Mouse (Mus musculus): ENCODE data around the gene Rassf5.

The Rassf5 gene

DNA sequence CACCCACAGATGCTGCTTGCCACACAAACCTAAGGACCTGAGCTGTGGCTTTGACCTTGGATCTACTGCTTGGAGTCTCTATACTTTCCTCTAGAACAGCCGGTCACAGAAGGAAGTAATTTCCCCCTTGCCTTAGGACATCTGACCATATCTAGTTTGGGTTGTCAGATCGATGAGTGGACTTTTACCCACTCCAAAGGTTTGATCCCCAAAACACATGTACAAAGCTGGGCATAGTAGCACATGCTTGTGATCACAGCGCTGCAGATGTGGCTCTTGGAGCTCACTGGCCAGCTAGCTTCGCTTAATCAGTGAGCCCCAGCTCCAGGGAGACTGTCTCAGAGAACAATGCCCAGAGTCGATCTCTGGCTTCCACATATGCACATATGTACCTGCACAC lies 37.0 kb downstream of the Rassf5 start:
- DNase-seq (ENCODE audit: low read depth): no peak

DNA sequence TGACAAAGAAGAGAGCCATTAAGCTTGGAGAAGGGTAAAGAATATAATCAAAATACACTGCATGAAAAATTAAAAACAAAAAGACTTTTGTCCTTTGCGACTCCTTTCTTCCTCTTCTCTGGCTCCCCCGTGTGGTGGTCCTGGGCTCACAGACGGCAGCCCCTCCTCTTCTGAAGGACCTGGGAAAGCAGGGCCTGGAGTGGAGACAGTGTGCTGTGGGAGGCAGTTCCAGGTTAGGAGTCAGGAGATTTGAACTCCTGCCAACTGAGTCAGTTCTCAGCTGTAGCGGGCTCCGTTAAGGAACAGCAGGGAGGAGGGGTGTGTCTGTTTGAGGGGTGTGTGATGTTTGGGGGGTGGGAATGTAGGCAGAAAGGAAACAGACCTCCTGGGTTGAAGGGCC lies 37.5 kb downstream of the Rassf5 start:
- peak; percentile 56 for DNase-seq (ENCODE audit: low read depth)

DNA sequence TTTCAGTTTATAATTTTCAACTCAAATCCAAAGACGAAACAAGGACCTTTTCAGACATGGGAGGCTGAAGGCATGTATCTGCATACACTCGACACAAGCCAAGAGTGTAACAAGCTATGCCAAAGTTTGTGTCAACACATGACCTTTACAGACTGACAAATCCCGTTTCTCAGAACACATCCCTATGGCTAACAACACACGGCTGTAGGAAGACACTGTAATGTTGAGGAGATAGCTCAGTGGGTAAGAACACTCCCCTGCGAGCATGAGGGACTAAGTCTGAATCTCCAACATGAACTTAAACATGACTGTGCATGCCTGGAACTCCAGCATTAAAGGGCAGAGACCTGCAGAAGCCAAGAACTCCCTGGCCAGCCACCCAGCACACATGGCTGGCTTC lies 38.7 kb downstream of the Rassf5 start:
- DNase-seq (ENCODE audit: low read depth): no peak

- no peak for DNase-seq (ENCODE audit: low read depth)
Observed at GRCm38 (mm10) chr1:131204461-131204860, 40.6 kb downstream of the Rassf5 start.

DNA sequence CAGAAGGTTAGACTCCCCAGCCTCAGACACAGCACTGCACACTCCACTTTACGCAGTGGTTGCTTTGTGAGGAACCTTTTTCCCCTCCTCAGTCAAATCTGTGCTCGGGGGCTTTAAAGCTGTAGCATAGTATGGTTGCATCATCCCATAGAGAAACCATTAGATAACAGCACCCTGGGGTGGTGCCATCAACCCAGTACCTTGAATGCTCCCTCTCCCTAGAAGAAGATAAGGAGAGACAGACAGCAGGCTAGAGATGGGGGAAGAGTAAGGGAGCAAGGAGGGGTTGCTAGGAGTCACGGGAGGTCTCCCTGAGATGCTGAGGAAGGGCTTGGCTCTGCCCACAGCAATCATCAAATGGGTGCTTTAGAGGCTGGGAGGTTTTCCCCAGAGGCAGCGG lies 43.7 kb downstream of the Rassf5 start:
- DNase-seq (ENCODE audit: low read depth): no peak

- DNase-seq (ENCODE audit: low read depth): no peak
Observed at GRCm38 (mm10) chr1:131200588-131200987, 44.5 kb downstream of the Rassf5 start.

GRCm38 (mm10) chr1:131199976-131200375 lies 45.1 kb downstream of the Rassf5 start:
- peak; percentile 74 for DNase-seq (ENCODE audit: low read depth)

DNA sequence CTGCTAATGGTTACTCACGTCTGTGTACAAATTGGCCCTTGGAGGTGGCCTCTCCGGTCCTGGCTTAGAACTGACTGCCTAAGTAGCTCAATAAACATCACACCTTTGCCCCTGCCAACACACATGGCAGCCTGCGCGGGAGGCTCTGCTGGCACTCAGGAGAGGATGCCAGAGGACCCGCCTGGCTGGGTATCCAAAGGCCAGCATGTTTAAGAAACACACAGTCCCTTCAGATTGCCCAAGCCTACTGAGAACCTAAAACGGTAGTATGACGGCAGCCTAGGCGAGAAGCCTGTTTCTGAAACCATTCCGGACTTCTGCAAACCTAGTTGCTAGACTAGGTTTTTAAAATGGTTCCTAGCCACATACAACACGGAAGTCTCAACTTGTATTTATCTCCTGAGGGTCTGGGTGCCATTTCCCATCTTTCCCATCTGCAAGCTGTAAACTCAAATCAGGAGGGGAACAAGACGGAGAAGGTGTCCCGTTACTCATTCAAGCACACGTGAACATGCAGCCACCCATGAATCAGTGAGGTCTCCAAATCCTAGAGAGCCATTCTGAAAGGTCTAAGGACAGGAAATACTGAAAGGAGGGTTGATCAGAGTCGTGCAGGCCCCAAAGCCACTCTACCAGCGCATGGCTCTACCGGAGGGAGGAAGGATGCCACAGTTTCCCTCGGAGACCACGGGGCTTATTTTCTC lies 45.8 kb downstream of the Rassf5 start:
- peak; percentile 37 for DNase-seq (ENCODE audit: low read depth)

GRCm38 (mm10) chr1:131198417-131198960 lies 46.6 kb downstream of the Rassf5 start:
- DNase-seq (ENCODE audit: low read depth): no peak

GRCm38 (mm10) chr1:131196107-131196506 lies 49.0 kb downstream of the Rassf5 start:
- DNase-seq (ENCODE audit: low read depth): no peak

DNA sequence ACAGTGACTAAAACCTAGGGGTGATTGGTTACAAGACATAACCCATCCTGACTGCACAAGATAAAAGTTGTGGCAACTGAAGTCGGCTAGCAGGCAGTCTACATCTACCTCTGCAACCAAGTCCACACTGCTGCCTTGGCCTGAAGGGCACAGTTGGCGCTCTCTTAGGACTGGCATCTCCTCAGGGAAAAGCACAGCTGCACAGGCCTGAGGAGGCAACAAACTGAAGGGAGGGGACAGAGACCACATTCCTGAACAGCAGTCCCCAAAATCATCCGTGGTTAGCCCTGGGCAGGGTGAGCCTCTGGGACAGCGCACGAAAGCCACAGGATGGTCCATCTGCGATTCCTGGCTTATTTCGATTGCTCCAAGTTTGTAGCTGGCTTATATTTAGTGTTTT lies 49.4 kb downstream of the Rassf5 start:
- no peak for DNase-seq (ENCODE audit: low read depth)

GRCm38 (mm10) chr1:131193746-131194145 lies 51.3 kb downstream of the Rassf5 start:
- no peak for DNase-seq (ENCODE audit: low read depth)

DNA sequence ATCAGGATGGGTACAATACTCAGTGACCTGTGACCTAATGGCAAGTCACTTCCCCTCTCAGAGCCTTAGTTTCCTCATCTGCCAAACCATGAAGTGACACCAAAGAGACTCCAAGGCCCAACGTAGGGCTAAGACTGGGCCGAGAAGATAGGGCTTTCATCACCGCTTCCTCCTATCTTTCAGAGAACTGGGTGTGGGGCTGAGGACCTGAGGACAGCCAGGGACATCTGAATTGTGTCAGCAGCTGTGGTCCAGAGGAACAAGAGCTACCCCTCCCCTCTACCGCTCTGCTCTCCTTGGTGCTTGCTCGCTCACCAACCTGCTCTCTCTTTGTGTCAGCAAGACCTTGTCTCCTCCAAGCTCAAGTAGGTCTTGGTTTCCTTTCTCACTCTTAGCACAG lies 56.4 kb downstream of the Rassf5 start:
- DNase-seq (ENCODE audit: low read depth): no peak

DNA sequence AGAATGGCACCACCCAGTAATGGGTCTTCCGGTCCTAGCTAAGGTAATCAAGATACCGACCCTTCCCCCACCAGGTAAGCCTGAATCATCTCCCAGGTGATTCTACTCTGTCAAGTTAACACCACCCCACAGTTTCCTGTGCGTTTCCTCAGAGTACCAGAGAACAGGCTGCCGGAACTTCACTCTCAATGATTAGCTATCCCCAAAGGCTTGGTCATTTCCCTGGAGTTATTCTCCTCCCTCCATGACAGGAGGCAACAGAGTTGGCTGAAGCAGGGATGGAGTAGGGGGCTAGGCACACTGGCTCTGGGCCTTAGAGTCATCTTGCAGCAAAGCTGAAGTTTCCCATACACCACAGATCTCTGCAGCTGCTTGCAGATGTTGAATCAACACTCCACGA lies 57.2 kb downstream of the Rassf5 start:
- DNase-seq (ENCODE audit: low read depth): no peak

- DNase-seq (ENCODE audit: low read depth): no peak
Observed at GRCm38 (mm10) chr1:131186995-131187394, 58.1 kb downstream of the Rassf5 start.

DNA sequence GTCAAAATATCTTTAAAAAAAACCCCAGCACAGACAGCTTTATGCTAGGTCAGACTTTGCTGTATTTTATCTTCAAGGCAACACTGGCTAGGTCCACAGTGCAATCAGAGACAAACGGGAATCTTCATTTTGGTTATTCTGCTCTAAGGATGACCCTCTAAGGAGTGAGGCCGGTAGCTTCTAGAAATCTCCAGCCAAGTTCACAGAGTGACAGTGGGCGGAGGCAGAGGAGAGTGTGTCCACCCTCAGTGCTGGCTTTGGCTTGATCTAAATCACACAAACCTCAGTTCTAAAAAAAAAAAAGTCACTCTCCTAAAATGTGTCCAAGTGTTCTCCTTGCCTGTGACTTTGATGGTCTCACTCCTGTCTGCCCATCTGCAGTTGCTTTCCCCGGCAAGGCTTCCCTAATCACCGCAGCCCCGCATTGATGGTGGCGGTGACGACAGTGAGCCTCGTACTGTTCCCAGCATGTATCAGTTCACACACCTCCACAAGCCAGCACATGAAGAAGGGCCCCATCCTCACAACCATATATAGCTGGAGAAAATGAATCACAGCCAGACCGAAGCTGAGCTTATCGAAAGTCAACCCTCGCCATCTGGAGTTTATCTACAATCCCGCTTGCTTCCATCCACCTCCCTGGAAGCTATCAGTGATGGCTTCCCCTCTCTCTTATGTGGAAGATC lies 59.1 kb downstream of the Rassf5 start:
- DNase-seq (ENCODE audit: low read depth): no peak

DNA sequence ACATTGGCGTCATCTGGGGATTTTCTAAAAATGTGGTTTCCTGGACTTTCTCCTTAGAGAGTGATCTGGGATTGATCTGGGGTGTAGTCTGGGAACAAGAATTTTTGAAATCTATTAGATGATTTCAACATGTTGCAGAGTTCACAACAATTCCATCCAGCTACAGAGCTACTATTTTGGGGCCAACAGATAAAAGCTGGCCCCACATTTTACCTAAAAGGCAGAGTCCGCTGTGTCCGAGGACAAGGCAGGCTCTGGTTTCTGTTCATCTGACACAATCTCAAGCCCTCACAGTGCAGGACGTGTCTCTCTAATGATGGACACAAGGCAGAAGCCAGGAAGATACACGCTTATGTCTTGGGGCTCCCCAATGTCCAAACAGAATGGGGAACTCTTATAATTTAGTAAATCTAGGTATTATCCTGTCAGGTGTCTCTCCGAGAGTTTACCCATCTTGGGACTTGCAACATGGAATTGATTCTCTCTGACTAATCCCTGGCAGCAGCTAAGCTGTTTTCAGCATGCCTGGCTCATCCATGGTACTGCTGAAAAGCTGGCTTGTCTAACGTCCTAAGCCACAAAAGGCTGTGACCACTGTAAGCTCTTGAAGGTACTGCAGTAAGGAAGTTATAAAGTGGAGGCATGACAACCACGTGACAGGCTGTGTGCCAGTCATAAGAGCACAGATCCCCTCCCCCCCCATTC lies 60.0 kb downstream of the Rassf5 start:
- DNase-seq (ENCODE audit: low read depth): no peak

DNA sequence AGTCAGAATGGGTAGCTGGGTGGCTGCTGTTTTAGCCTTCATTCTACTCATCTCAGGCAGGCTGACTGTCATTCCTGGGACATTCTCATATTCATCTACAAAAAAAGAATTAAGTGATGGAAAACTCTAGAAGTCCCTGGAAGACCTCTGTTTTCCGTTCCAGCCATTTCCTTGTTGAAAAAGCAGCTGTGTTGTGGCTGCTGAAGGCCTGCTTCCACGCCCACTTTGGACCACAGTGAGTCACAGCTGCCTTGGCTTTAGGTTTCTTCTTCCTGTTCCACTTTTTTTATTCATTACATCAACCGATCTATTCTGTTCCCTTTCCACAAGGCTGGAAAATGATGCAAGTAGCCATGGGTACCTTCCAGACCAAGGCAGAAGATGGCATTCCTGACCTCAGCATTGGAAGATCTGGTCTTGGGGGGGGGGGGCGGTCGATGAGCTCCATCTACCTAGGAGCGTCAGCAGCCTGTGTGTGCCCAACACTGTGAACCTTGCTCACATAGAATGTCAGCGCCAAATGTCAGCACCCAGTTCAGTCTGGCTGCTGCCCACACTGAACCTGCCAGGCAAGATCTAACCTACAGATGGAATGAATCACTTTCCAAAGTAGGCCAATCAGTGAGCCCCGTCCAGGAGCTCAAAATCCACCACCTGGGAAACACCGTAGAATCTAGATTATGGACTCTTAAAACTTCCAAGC lies 60.7 kb downstream of the Rassf5 start:
- peak; percentile 40 for DNase-seq (ENCODE audit: low read depth)

- DNase-seq (ENCODE audit: low read depth): no peak
Observed at GRCm38 (mm10) chr1:131183201-131183600, 61.9 kb downstream of the Rassf5 start.

- peak; percentile 77 for DNase-seq (ENCODE audit: low read depth)
Observed at GRCm38 (mm10) chr1:131181642-131182527, 63.2 kb downstream of the Rassf5 start.

GRCm38 (mm10) chr1:131180386-131180785 lies 64.7 kb downstream of the Rassf5 start:
- DNase-seq (ENCODE audit: low read depth): no peak
